Mouse (Mus musculus) lung, adult 2 months (tissue): ENCODE results near the gene Rpl5. TPM values are rescaled to one million over a fixed set of nuclear protein-coding genes. Genes with fewer than 3 reads are reported as not detected.
A peak's percentile ranks its signal among the peaks of the same experiment; 100 is the strongest.

Experiments used
- DNase-seq: peaks from one replicate; pipeline ENCODE4 v3.0.0; 2022
- H3K4me1 ChIP-seq: fragments of 200-500 bp; 2 replicates; pipeline ENCODE4 v1.6.1; 2011; ENCODE audit warnings: low read length; ENCODE audit not compliant: control insufficient read depth, insufficient read depth
- H3K4me3 ChIP-seq: fragments of 200-500 bp; replicated peaks from 2 replicates; pipeline ENCODE3; 2011; ENCODE audit warnings: low read depth, mild to moderate bottlenecking, control low read depth, low read length; ENCODE audit errors: extremely low read depth
- CTCF ChIP-seq: fragments of 200-500 bp; IDR thresholded peaks from 2 replicates; pipeline ENCODE4 v1.5.1; 2011; ENCODE audit warnings: mild to moderate bottlenecking, low read length, control low read depth; ENCODE audit not compliant: insufficient read depth
- POLR2A ChIP-seq: fragments of 200-500 bp; IDR thresholded peaks from 2 replicates; pipeline ENCODE4 v1.6.1; 2011; ENCODE audit warnings: low read depth, mild to moderate bottlenecking, control low read depth, low read length, borderline replicate concordance; ENCODE audit errors: extremely low read depth
- WGBS: fragments of 180-500 bp; shearing (Covaris S2); methylation state at CpG from one replicate; pipeline ENCODE4 v1.1.7; 2018; 5-methylcytosine and 5-hydroxymethylcytosine counted together
- polyA plus RNA-seq: library from polyadenylated mRNA; depleted of rRNA; stranded (reverse); fragments of >200 nt; gene quantifications from 2 replicates; pipeline ENCODE4 v1.2.3, GENCODE M21; 2012; rRNA removed

The Rpl5 gene
- polyA plus RNA-seq, 1 experiment, result 18.8 TPM

GRCm38 (mm10) chr5:107939701-107940100, 39.4 kb downstream of the Rpl5 start:
- 78% methylated on average over 3 of the region's 3 CpGs for WGBS
- TF ChIP-seq CTCF (no peak), POLR2A (no peak)
- no peak for DNase-seq
- Histone ChIP-seq H3K4me3 (no peak overlapping the region), H3K4me1 (peaks cover 9% of the 10 kb centered on the region)

- no peak for TF ChIP-seq POLR2A
- no peak for TF ChIP-seq CTCF
- WGBS, result 27% methylated on average over 6 of the region's 6 CpGs
- H3K4me3 ChIP-seq, result no peak overlapping the region
- peak; percentile 60 for DNase-seq
- peaks cover 9% of the 10 kb centered on the region for H3K4me1 ChIP-seq
These were observed 40.9 kb downstream of the Rpl5 start for GRCm38 (mm10) chr5:107941222-107941621.

- TF ChIP-seq CTCF (no peak), POLR2A (no peak)
- DNase-seq, result no peak
- 60% methylated on average over 1 of the region's 1 CpGs for WGBS
- Histone ChIP-seq H3K4me1 (peaks cover 17% of the 10 kb centered on the region), H3K4me3 (no peak overlapping the region)
These were observed 42.6 kb downstream of the Rpl5 start for GRCm38 (mm10) chr5:107942941-107943340.

- H3K4me3 ChIP-seq, result no peak overlapping the region
- DNase-seq, result peak; percentile 64
- WGBS, result 72% methylated on average over 6 of the region's 6 CpGs
- no peak for TF ChIP-seq CTCF
- no peak for TF ChIP-seq POLR2A
- peaks cover 17% of the 10 kb centered on the region for H3K4me1 ChIP-seq
These were observed 43.2 kb downstream of the Rpl5 start for GRCm38 (mm10) chr5:107943526-107943925.

GRCm38 (mm10) chr5:107946475-107946874, 46.2 kb downstream of the Rpl5 start:
- 82% methylated on average over 1 of the region's 1 CpGs for WGBS
- H3K4me1 ChIP-seq, result peaks cover 24% of the 10 kb centered on the region
- no peak for TF ChIP-seq CTCF
- TF ChIP-seq POLR2A, result no peak

GRCm38 (mm10) chr5:107947548-107947947, 47.2 kb downstream of the Rpl5 start:
- TF ChIP-seq CTCF (no peak), POLR2A (no peak)
- DNase-seq, result no peak
- WGBS, result 39% methylated on average over 2 of the region's 2 CpGs
- no peak overlapping the region for H3K4me3 ChIP-seq
- peaks cover 21% of the 10 kb centered on the region for H3K4me1 ChIP-seq

More at GRCm38 (mm10) chr5:107946475-107946874, 46.2 kb downstream of the Rpl5 start:
- DNase-seq, result no peak
- no peak overlapping the region for H3K4me3 ChIP-seq

- 48% methylated on average over 1 of the region's 1 CpGs for WGBS
- H3K4me3 ChIP-seq, result no peak overlapping the region
- DNase-seq, result no peak
- TF ChIP-seq POLR2A (no peak), CTCF (no peak)
- peaks cover 18% of the 10 kb centered on the region for H3K4me1 ChIP-seq
These were observed 48.6 kb downstream of the Rpl5 start for GRCm38 (mm10) chr5:107948899-107949298.

- no peak for TF ChIP-seq CTCF
- TF ChIP-seq POLR2A, result no peak
- no peak overlapping the region for H3K4me3 ChIP-seq
- 81% methylated on average over 3 of the region's 3 CpGs for WGBS
- H3K4me1 ChIP-seq, result peaks cover 18% of the 10 kb centered on the region
- DNase-seq, result no peak
These were observed 49.3 kb downstream of the Rpl5 start for GRCm38 (mm10) chr5:107949607-107950006.

- TF ChIP-seq POLR2A (no peak), CTCF (no peak)
- WGBS, result 42% methylated on average over 5 of the region's 5 CpGs
- peaks cover 18% of the 10 kb centered on the region for H3K4me1 ChIP-seq
- no peak for DNase-seq
- H3K4me3 ChIP-seq, result no peak overlapping the region
These were observed 50.3 kb downstream of the Rpl5 start for GRCm38 (mm10) chr5:107950643-107951042.

Other genes with a start within 250 kb of the Rpl5 start
- gene Gfi1, start 174.5 kb upstream of the Rpl5 start, polyA plus RNA-seq, result 0.73 and 2.0 TPM in 2 replicates
- gene Ube2d2b, start 70.4 kb upstream of the Rpl5 start, polyA plus RNA-seq, result not detected in 2 replicates
- gene Evi5, start 25.4 kb upstream of the Rpl5 start, polyA plus RNA-seq, result 16.5 and 18.2 TPM in 2 replicates
- gene Fam69a, start 86.6 kb downstream of the Rpl5 start, polyA plus RNA-seq, result 1.6 and 4.4 TPM in 2 replicates
- 8.5 and 11.3 TPM in 2 replicates for gene Mtf2, start 165.2 kb downstream of the Rpl5 start, polyA plus RNA-seq
- gene Tmed5, start 232.1 kb downstream of the Rpl5 start, polyA plus RNA-seq, result 87.2 and 108 TPM in 2 replicates
- gene Ccdc18, start 232.4 kb downstream of the Rpl5 start, polyA plus RNA-seq, result 0.02 TPM in 1 of 2 replicates, not detected in the other